Mouse (Mus musculus) hindbrain, postnatal 0 days (tissue): ENCODE measurements at regions not wholly inside any gene's neighbourhood (a gene's known extent, or its start where the extent isn't known, plus 50 kb on each side); places are given as distances from the start of the nearest gene placed in this dataset.
A peak's percentile ranks its signal among the peaks of the same experiment; 100 is the strongest.
"Not testable (repeated sequence)": the region's sequence is repeated elsewhere in the genome, so short reads cannot be mapped to it uniquely, and the experiment has no call there.

Source experiments
- ATAC-seq: fragments of 200-750 bp; cut with Nextera tagmentation; 2 replicates; pipeline ENCODE4 v1.8.0; 2017; ENCODE audit warnings: mild to moderate bottlenecking, moderate TSS enrichment, moderate library complexity
- DNase-seq: peaks from one replicate; pipeline ENCODE4 v3.0.0-alpha.2; 2015; ENCODE audit warnings: low spot score
- H3K27ac ChIP-seq: fragments of 300-500 bp; sonication (generic); 2 replicates; pipeline ENCODE4 v1.5.1; 2014; ENCODE audit warnings: mild to moderate bottlenecking
- H3K27me3 ChIP-seq: fragments of 300-500 bp; sonication (generic); 2 replicates; pipeline ENCODE4 v1.6.1; 2014; ENCODE audit warnings: low read length, mixed read lengths; ENCODE audit not compliant: insufficient read depth
- H3K36me3 ChIP-seq: fragments of 300-500 bp; sonication (generic); 2 replicates; pipeline ENCODE4 v1.6.1; 2014; ENCODE audit warnings: low read length, mixed read lengths; ENCODE audit not compliant: insufficient read depth
- H3K4me1 ChIP-seq: fragments of 300-500 bp; sonication (generic); 2 replicates; pipeline ENCODE4 v1.6.1; 2014; ENCODE audit warnings: antibody characterized with exemption, low read length, mixed read lengths; ENCODE audit not compliant: insufficient read depth
- H3K4me2 ChIP-seq: fragments of 300-500 bp; sonication (generic); 2 replicates; pipeline ENCODE4 v1.6.1; 2014; ENCODE audit warnings: low read depth, mild to moderate bottlenecking, low read length, moderate library complexity, mixed read lengths
- H3K4me3 ChIP-seq: fragments of 300-500 bp; sonication (generic); 2 replicates; pipeline ENCODE4 v1.5.1; 2014; ENCODE audit warnings: low read length
- H3K9ac ChIP-seq: fragments of 300-500 bp; sonication (generic); replicated peaks from 2 replicates; pipeline ENCODE4 v1.6.1; 2014; ENCODE audit warnings: mild to moderate bottlenecking, low read length, moderate library complexity, mixed read lengths
- H3K9me3 ChIP-seq: fragments of 300-500 bp; sonication (generic); 2 replicates; pipeline ENCODE4 v1.6.1; 2016; ENCODE audit warnings: low read length, mixed read lengths
- CTCF ChIP-seq: IDR thresholded peaks from 2 replicates; pipeline ENCODE4 v1.5.1; 2016; ENCODE audit warnings: antibody characterized with exemption, control low read depth, low read depth
- WGBS: fragments of 180-500 bp; shearing (Covaris S2); extraction: QIAGEN DNeasy Blood & Tissue Kit; methylation state at CpG from one replicate; pipeline ENCODE4 v1.1.7; 2014; 5-methylcytosine and 5-hydroxymethylcytosine counted together

GRCm38 (mm10) chr2:179170157-179170556 is 272.1 kb upstream of the Cdh4 start:
- H3K36me3 ChIP-seq: no peaks in the 10 kb centered on the region
- H3K27ac ChIP-seq: no peak overlapping the region
- H3K9ac ChIP-seq: no peak overlapping the region
- H3K9me3 ChIP-seq: no peaks in the 10 kb centered on the region
- no peak overlapping the region for H3K4me2 ChIP-seq
- 73% methylated on average over 6 of the region's 6 CpGs for WGBS
- no peak overlapping the region for H3K4me3 ChIP-seq
- no peak for DNase-seq
- TF ChIP-seq CTCF: no peak
- H3K27me3 ChIP-seq: no peaks in the 10 kb centered on the region
- H3K4me1 ChIP-seq: no peaks in the 10 kb centered on the region
- ATAC-seq: no peak

DNA sequence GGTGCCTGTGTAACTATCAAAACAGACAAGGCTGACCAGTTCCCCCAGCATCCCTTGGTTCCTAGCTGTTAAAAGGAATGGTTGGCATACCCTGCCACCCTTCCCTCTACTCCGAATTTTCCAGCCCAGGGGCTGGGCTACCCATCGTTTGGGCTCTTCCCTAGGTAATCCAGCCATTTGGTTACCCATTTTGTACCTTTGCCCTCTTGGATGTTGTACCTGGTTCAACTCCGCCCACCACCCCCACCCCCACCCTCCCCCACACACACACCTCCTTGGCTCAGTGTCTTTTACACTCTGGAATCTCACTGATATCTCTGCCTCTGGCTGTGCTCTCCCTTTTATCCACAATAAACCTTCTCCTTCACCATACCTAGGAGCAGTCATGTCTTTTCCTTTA is 271.6 kb upstream of the Cdh4 start:
- DNase-seq (no peak), ATAC-seq (no peak)
- H3K4me2 ChIP-seq: no peak overlapping the region
- no peaks in the 10 kb centered on the region for H3K36me3 ChIP-seq
- H3K27me3 ChIP-seq: no peaks in the 10 kb centered on the region
- H3K4me3 ChIP-seq: no peak overlapping the region
- WGBS: 77% methylated on average over 3 of the region's 3 CpGs
- no peak overlapping the region for H3K9ac ChIP-seq
- no peaks in the 10 kb centered on the region for H3K4me1 ChIP-seq
- H3K27ac ChIP-seq: no peak overlapping the region
- H3K9me3 ChIP-seq: no peaks in the 10 kb centered on the region
- TF ChIP-seq CTCF: no peak

DNA sequence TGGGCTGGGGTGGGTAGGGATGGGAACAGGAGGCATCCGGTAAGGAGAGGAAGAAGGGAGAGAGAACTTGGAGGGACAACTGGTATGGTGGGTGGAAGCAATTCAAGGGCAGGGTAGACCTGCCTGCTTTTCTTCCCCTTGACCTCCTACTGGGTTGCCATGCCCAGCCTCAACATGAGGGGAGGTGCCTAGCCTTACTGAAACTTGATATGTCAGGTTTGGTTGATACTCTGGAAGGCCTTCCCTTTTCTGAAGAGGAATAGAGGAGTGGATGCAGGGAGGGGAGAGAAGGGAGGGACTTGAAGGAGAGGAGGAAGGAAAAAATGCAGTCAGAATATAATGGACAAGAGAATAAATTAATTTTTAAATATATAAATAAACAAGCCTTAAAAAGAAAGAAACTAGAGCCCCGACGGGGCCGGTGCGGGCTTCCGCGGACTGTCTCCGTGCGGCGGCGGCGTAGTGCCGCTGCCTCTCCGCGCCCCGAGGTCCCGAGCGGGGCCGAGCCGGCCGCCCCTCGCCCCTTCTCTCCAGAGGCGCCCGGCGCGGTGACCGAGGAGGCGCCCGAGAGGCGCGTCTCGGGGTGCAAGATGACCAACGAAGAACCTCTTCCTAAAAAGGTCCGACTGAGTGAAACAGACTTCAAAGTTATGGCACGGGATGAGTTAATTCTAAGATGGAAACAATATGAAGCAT is 265.2 kb upstream of the Cdh4 start:
- H3K27me3 ChIP-seq, H3K4me1 ChIP-seq, H3K36me3 ChIP-seq, DNase-seq, H3K27ac ChIP-seq, H3K9ac ChIP-seq, H3K9me3 ChIP-seq: not testable (repeated sequence)
- WGBS: 7% methylated on average over 26 of the region's 35 CpGs
- H3K4me2 ChIP-seq: peak overlapping the region; percentile 44
- 0 out of 2 replicates have a peak overlapping the region, but pooled peaks have one; percentile 10 for H3K4me3 ChIP-seq
- 0 out of 2 replicates have a peak, but pooled peaks have one; percentile 53 for ATAC-seq

DNA sequence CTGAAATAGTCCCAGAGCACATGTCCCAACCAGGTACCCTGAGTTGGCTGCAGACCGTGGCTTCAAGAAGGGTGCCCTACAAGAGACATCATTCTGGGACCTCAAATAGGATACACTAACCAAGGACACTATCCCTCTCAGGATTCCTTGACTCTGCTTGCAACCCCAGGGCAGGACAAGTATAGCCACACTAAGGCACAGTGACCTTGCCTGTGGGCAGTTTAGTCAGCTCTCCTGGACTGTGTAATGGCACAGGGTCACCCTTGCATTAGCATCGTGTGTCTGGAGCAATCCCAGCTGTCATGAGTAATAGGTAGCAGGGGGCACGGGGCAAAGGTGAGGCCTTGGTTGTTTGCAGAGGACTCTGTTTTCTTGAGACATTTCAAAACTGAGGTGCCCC is 260.9 kb upstream of the Cdh4 start:
- H3K9ac ChIP-seq: no peak overlapping the region
- H3K27ac ChIP-seq: no peak overlapping the region
- WGBS: 47% methylated on average over 3 of the region's 3 CpGs
- H3K27me3 ChIP-seq: no peaks in the 10 kb centered on the region; the same call in 1 of the 2 replicates
- DNase-seq (no peak), ATAC-seq (no peak)
- TF ChIP-seq CTCF: no peak
- no peak overlapping the region for H3K4me2 ChIP-seq
- no peaks in the 10 kb centered on the region for H3K4me1 ChIP-seq
- H3K36me3 ChIP-seq: no peaks in the 10 kb centered on the region
- H3K4me3 ChIP-seq: no peak overlapping the region
- no peaks in the 10 kb centered on the region for H3K9me3 ChIP-seq

GRCm38 (mm10) chr2:179182123-179182522 is 260.1 kb upstream of the Cdh4 start:
- Histone ChIP-seq H3K4me3 (no peak overlapping the region), H3K9ac (no peak overlapping the region), H3K27me3 (no peaks in the 10 kb centered on the region), H3K36me3 (no peaks in the 10 kb centered on the region), H3K27ac (no peak overlapping the region), H3K9me3 (no peaks in the 10 kb centered on the region), H3K4me1 (no peaks in the 10 kb centered on the region), H3K4me2 (no peak overlapping the region)
- WGBS: 38% methylated on average over 4 of the region's 4 CpGs
- DNase-seq (peak; percentile 53), ATAC-seq (0 out of 2 replicates have a peak, but pooled peaks have one; percentile 38)
- no peak for TF ChIP-seq CTCF

GRCm38 (mm10) chr2:179192906-179193496 is 249.2 kb upstream of the Cdh4 start:
- no peak for TF ChIP-seq CTCF
- no peaks in the 10 kb centered on the region for H3K36me3 ChIP-seq
- no peak overlapping the region for H3K27ac ChIP-seq
- H3K27me3 ChIP-seq: no peaks in the 10 kb centered on the region
- H3K9me3 ChIP-seq: no peaks in the 10 kb centered on the region
- H3K4me1 ChIP-seq: no peaks in the 10 kb centered on the region
- DNase-seq (no peak), ATAC-seq (0 out of 2 replicates have a peak, but pooled peaks have one; percentile 10)
- WGBS: 36% methylated on average over 6 of the region's 6 CpGs
- no peak overlapping the region for H3K4me2 ChIP-seq
- H3K4me3 ChIP-seq: no peak overlapping the region
- no peak overlapping the region for H3K9ac ChIP-seq

- no peak overlapping the region for H3K9ac ChIP-seq
- no peaks in the 10 kb centered on the region for H3K9me3 ChIP-seq
- ATAC-seq (peak; percentile 51; the same call in 1 of the 2 replicates), DNase-seq (peak; percentile 87)
- 45% methylated on average over 9 of the region's 9 CpGs for WGBS
- no peaks in the 10 kb centered on the region for H3K4me1 ChIP-seq
- no peak overlapping the region for H3K27ac ChIP-seq
- H3K4me2 ChIP-seq: no peak overlapping the region
- H3K4me3 ChIP-seq: no peak overlapping the region
- H3K36me3 ChIP-seq: no peaks in the 10 kb centered on the region
- TF ChIP-seq CTCF: peak; percentile 89
- H3K27me3 ChIP-seq: no peaks in the 10 kb centered on the region
These were observed 248.6 kb upstream of the Cdh4 start for GRCm38 (mm10) chr2:179193507-179194160.
